Mouse (Mus musculus) heart, adult 2 months (tissue): ENCODE results near the gene Fam20b.

ENCODE experiments used
- CTCF ChIP-seq: fragments of 200-600 bp; IDR thresholded peaks from 2 replicates; pipeline ENCODE4 v1.8.1; 2022; ENCODE audit warnings: antibody characterized with exemption, mild to moderate bottlenecking, moderate library complexity
- POLR2A ChIP-seq: fragments of 200-500 bp; IDR thresholded peaks from 2 replicates; pipeline ENCODE4 v1.6.1; 2011; ENCODE audit warnings: mild to moderate bottlenecking, low read depth, low read length, control low read depth; ENCODE audit not compliant: insufficient read depth

DNA sequence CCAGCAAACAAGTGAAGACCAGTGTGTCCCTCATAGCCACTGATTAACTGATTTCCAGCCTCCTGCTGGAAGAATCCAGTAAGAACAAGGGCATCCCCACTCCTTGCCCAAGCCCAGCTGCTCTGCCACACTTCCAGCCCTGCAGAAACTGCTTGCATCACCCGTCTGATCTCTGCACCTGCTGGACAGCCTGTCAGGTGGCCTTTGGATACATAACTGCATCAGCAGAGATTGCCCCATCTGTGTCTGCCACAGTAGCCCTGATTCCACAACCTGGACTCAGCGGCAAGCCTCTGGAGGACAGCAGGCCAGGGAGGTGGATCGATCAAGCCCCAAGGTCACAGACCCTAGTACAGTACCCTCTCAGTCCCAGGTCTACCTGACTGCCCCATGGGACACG, 61.4 kb downstream of the Fam20b start:
- TF ChIP-seq CTCF (no peak), POLR2A (no peak)
